8 mouse cellular contexts compared by ENCODE assay signal in the genomic region with DNA sequence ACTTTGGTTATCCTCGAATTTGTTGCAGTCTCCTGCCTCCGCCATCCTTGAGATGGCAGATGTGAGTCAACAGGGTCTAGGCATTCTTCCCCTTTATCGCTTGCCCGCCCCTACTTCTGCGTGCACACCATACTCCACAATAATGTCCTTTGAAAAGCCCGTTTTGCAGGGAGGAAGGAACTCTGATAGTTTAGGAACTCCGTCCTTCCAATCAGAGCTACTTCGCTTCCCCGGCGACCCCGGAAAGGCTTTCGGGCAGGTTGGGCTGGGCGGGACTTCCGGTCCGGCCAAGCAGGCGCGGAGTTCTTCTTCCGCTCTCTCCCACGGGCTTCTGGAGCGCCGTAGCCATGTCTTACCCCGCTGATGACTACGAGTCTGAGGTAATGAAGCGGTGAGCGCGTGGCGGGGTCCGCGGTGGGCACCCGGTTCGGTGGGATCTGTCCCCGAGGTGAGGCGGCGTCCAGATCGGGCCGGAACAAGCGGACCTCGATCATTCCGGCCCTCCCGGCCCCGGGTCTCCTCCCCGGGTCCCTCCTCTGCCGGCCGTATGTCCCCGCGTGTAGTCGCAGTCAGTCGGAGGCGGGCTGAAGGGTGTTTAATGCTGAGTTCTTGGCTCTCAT. TPM values are rescaled to one million over a fixed set of nuclear protein-coding genes. Genes with fewer than 3 reads are reported as not detected.
A peak's percentile ranks its signal among the peaks of the same experiment; 100 is the strongest.
DNase-seq lines count a peak whose midpoint lies in the region; ATAC-seq and TF ChIP-seq lines count a peak whose summit lies in the region.

A gene (plus strand): TSS at position 267 of the 620 bp plus-strand sequence.

- peak within 1 kb of the TSS; percentile 78 for H3K27ac ChIP-seq in embryonic facial prominence, embryonic 12.5 days
- H3K27ac ChIP-seq in kidney, adult 2 months (ENCODE audit: insufficient read depth, low read depth, low read length) = peak within 1 kb of the TSS; percentile 90
- H3K27ac ChIP-seq in limb, embryonic 14.5 days (replicated peaks; ENCODE audit: low read depth, low read length) = peak within 1 kb of the TSS; percentile 79
- H3K27ac ChIP-seq in midbrain, postnatal 0 days (ENCODE audit: low read depth, low read length) = peak within 1 kb of the TSS; percentile 49

- H3K4me1 ChIP-seq in embryonic facial prominence, embryonic 12.5 days = peaks cover 7% of the 10 kb centered on the region
- H3K4me1 ChIP-seq in kidney, adult 2 months (ENCODE audit: control insufficient read depth, insufficient read depth, low read length) = peaks cover 7% of the 10 kb centered on the region; the same call in 1 of the 2 replicates
- H3K4me1 ChIP-seq in limb, embryonic 14.5 days (ENCODE audit: control insufficient read depth, insufficient read depth, low read length) = peaks cover 11% of the 10 kb centered on the region
- no peaks in the 10 kb centered on the region for H3K4me1 ChIP-seq in midbrain, postnatal 0 days (ENCODE audit: insufficient read depth, low read length)

- no peaks in the 10 kb centered on the region for H3K9me3 ChIP-seq in embryonic facial prominence, embryonic 12.5 days
- H3K9me3 ChIP-seq in limb, embryonic 14.5 days (ENCODE audit: control insufficient read depth, low read length) = no peaks in the 10 kb centered on the region
- no peaks in the 10 kb centered on the region for H3K9me3 ChIP-seq in midbrain, postnatal 0 days (ENCODE audit: low read length)

- peaks cover 39% of the 10 kb centered on the region for H3K36me3 ChIP-seq in embryonic facial prominence, embryonic 12.5 days
- no peaks in the 10 kb centered on the region; the same call in 1 of the 2 replicates for H3K36me3 ChIP-seq in kidney, adult 2 months (ENCODE audit: control insufficient read depth, insufficient read depth, low read length)
- H3K36me3 ChIP-seq in limb, embryonic 14.5 days (ENCODE audit: control insufficient read depth, insufficient read depth, low read length) = peaks cover 38% of the 10 kb centered on the region
- H3K36me3 ChIP-seq in midbrain, postnatal 0 days (ENCODE audit: insufficient read depth, low read length) = peaks cover 24% of the 10 kb centered on the region

- H3K9ac ChIP-seq in embryonic facial prominence, embryonic 12.5 days = peak within 1 kb of the TSS; percentile 75
- H3K9ac ChIP-seq in limb, embryonic 14.5 days (ENCODE audit: low read depth, low read length, severe bottlenecking) = peak within 1 kb of the TSS; percentile 73
- peak within 1 kb of the TSS; percentile 63 for H3K9ac ChIP-seq in midbrain, postnatal 0 days (replicated peaks; ENCODE audit: low read length, poor library complexity, severe bottlenecking)

- DNase-seq in 3134 (ENCODE audit: extremely low read depth, insufficient read length, low spot score) = peak; percentile 86
- DNase-seq in adrenal gland, postnatal 25 days = peak; percentile 91
- peak; percentile 92 to 94 for DNase-seq in heart, adult 18-20 months
- DNase-seq in kidney, adult 2 months = peak; percentile 94
- DNase-seq in limb, embryonic 14.5 days (ENCODE audit: low spot score) = peak; percentile 86
- DNase-seq in midbrain, postnatal 0 days (ENCODE audit: low spot score) = peak; percentile 86
- peak; percentile 69 to 82 for DNase-seq in spleen, postnatal 14 days (ENCODE audit: low spot score in 2 of 2)

- ATAC-seq in embryonic facial prominence, embryonic 12.5 days (ENCODE audit: insufficient number of reproducible peaks, insufficient read depth, low FRiP score, low TSS enrichment) = peak; percentile 71
- peak; percentile 92 for ATAC-seq in limb, embryonic 14.5 days (ENCODE audit: low FRiP score, low read depth)
- ATAC-seq in midbrain, postnatal 0 days (ENCODE audit: low FRiP score) = peak; percentile 81; the same call in 1 of the 2 replicates

- peak within 1 kb of the TSS; percentile 72 for H3K4me2 ChIP-seq in embryonic facial prominence, embryonic 12.5 days (replicated peaks)
- H3K4me2 ChIP-seq in limb, embryonic 14.5 days (replicated peaks; ENCODE audit: low read depth, low read length, severe bottlenecking) = peak within 1 kb of the TSS; percentile 80
- H3K4me2 ChIP-seq in midbrain, postnatal 0 days (ENCODE audit: low read depth, low read length, poor library complexity, severe bottlenecking) = peak within 1 kb of the TSS; percentile 86

- TF ChIP-seq POLR2A in kidney, adult 2 months (IDR thresholded peaks at IDR 0.05; ENCODE audit: low read depth, low read length) = no peak
- TF ChIP-seq POLR2A in limb, embryonic 14.5 days (IDR thresholded peaks at IDR 0.05; ENCODE audit: borderline replicate concordance, extremely low read depth, insufficient read depth, insufficient read length) = no peak

- peak within 1 kb of the TSS; percentile 82 for H3K4me3 ChIP-seq in embryonic facial prominence, embryonic 12.5 days
- peak within 1 kb of the TSS; percentile 84 for H3K4me3 ChIP-seq in kidney, adult 2 months (ENCODE audit: insufficient read depth, low read depth, low read length)
- peak within 1 kb of the TSS; percentile 87 for H3K4me3 ChIP-seq in limb, embryonic 14.5 days (replicated peaks; ENCODE audit: low read length)
- H3K4me3 ChIP-seq in midbrain, postnatal 0 days (ENCODE audit: low read depth, low read length) = peak within 1 kb of the TSS; percentile 68

- 0% methylated on average over 49 of the region's 49 CpGs for WGBS in embryonic facial prominence, embryonic 12.5 days
- under 1% methylated on average over 49 of the region's 49 CpGs for WGBS in kidney, adult 2 months
- WGBS in limb, embryonic 14.5 days = under 1% methylated on average over 49 of the region's 49 CpGs
- WGBS in midbrain, postnatal 0 days = under 1% methylated on average over 49 of the region's 49 CpGs

- H3K27me3 ChIP-seq in embryonic facial prominence, embryonic 12.5 days = no peaks in the 10 kb centered on the region
- no peaks in the 10 kb centered on the region for H3K27me3 ChIP-seq in kidney, adult 2 months (replicated peaks; ENCODE audit: control insufficient read depth, insufficient read depth, low read length)
- H3K27me3 ChIP-seq in limb, embryonic 14.5 days (ENCODE audit: control insufficient read depth, insufficient read depth, low read length) = no peaks in the 10 kb centered on the region
- no peaks in the 10 kb centered on the region for H3K27me3 ChIP-seq in midbrain, postnatal 0 days (ENCODE audit: insufficient read depth, low read length)

- no peak for TF ChIP-seq CTCF in kidney, adult 2 months (conservative IDR thresholded peaks at IDR 0.05; ENCODE audit: insufficient read depth, insufficient read length, low read depth, low read length)
- peak; percentile 43 for TF ChIP-seq CTCF in midbrain, postnatal 0 days (IDR thresholded peaks at IDR 0.05)

RNA-seq across cellular contexts. Expression of the gene that starts here (rescaled TPM):
- total RNA-seq in adrenal gland, postnatal 25 days (2021) = 150 and 151 TPM in 2 replicates
- polyA plus RNA-seq in embryonic facial prominence, embryonic 12.5 days (2016; fragmentation: Nextera tagmentation; extraction: Ambion mirVana) = 229 and 235 TPM in 2 replicates
- total RNA-seq in heart, adult 18-20 months (2021) = 10 to 100 TPM; 70.4 to 73.8 TPM
- polyA plus RNA-seq in kidney, adult 2 months (2012; rRNA removed) = 172 and 183 TPM in 2 replicates
- polyA plus RNA-seq in limb, embryonic 14.5 days (2012; rRNA removed) = 198 and 206 TPM in 2 replicates
- 214 and 219 TPM in 2 replicates for polyA plus RNA-seq in limb, embryonic 14.5 days (2014; fragmentation: Nextera tagmentation; extraction: Ambion mirVana)
- total RNA-seq in midbrain, postnatal 0 days (2014; rRNA removed) = 197 and 205 TPM in 2 replicates
- 160 and 168 TPM in 2 replicates for polyA plus RNA-seq in midbrain, postnatal 0 days (2015; fragmentation: Nextera tagmentation; extraction: Ambion mirVana)

Comparison
In these comparisons a context has a peak if more than half of its experiments do, and no peak if none do; other contexts are left out.
1. Peak in every context shown above with its lines: DNase-seq, ATAC-seq, H3K4me3 ChIP-seq and H3K27ac ChIP-seq.